Comparison of ENCODE assay signal across 10 mouse cellular contexts in genomic region chr14:79658286-79658685, GRCm38 (mm10). TPM values are rescaled to one million over a fixed set of nuclear protein-coding genes. Genes with fewer than 3 reads are reported as not detected.
A peak's percentile ranks its signal among the peaks of the same experiment; 100 is the strongest.
DNase-seq lines count a peak whose midpoint lies in the region; ATAC-seq and TF ChIP-seq lines count a peak whose summit lies in the region.
"Had no signal": no experiment of that assay in that cellular context is flagged by ENCODE, and none has a peak within 500 bp of the region (broad histone marks: within the 10 kb centered on the region; RNA-seq: fewer than 3 reads in every experiment).

No protein-coding gene starts in this region.

- peak; percentile 3; the same call in 1 of the 2 replicates for ATAC-seq in heart, embryonic 14.5 days (ENCODE audit: insufficient number of reproducible peaks, insufficient read depth, low FRiP score, low read depth)

- H3K27ac ChIP-seq in embryonic facial prominence, embryonic 10.5 days (replicated peaks), result 0 out of 2 replicates have a peak overlapping the region, but pooled peaks have one; percentile 44
- H3K27ac ChIP-seq in heart, embryonic 14.5 days (replicated peaks in 1 of 2; ENCODE audit: control insufficient read depth in 1 of 2, insufficient read depth in 1 of 2, low read depth in 2 of 2, low read length in 2 of 2), result peak overlapping the region; percentile 19 to 49; a peak in 3 of 4 replicates
- H3K27ac ChIP-seq in left cerebral cortex, adult 2 months, result peak overlapping the region; percentile 71
- H3K27ac ChIP-seq: macrophage had no signal

- H3K27me3 ChIP-seq in embryonic facial prominence, embryonic 10.5 days (replicated peaks; ENCODE audit: low read depth, poor library complexity, severe bottlenecking), result peaks cover 15% of the 10 kb centered on the region
- peaks cover 19% of the 10 kb centered on the region; the same call in 1 of the 2 replicates for H3K27me3 ChIP-seq in heart, embryonic 14.5 days (ENCODE audit: control insufficient read depth, insufficient read depth, low read length)

- no peak overlapping the region for H3K4me3 ChIP-seq in embryonic facial prominence, embryonic 10.5 days
- H3K4me3 ChIP-seq in heart, embryonic 14.5 days (ENCODE audit: control insufficient read depth in 1 of 2, insufficient read depth in 1 of 2, low read depth in 1 of 2, low read length in 2 of 2), result no peak overlapping the region
- H3K4me3 ChIP-seq in left cerebral cortex, adult 2 months, result no peak overlapping the region
- H3K4me3 ChIP-seq in lung, adult 2 months (replicated peaks; ENCODE audit: extremely low read depth, low read depth, low read length), result no peak overlapping the region

- no peak overlapping the region for H3K4me2 ChIP-seq in heart, embryonic 14.5 days (ENCODE audit: low read length)

- no peak for TF ChIP-seq CTCF in left cerebral cortex, adult 2 months (IDR thresholded peaks at IDR 0.05)
- no peak for TF ChIP-seq CTCF in lung, adult 2 months (IDR thresholded peaks at IDR 0.05; ENCODE audit: insufficient read depth, low read length)

- no peaks in the 10 kb centered on the region for H3K9me3 ChIP-seq in embryonic facial prominence, embryonic 10.5 days
- no peaks in the 10 kb centered on the region for H3K9me3 ChIP-seq in heart, embryonic 14.5 days (ENCODE audit: control insufficient read depth, low read length)

- H3K9ac ChIP-seq in heart, embryonic 14.5 days (ENCODE audit: low read length), result no peak overlapping the region

- WGBS in embryonic facial prominence, embryonic 10.5 days, result 57% methylated on average over 5 of the region's 5 CpGs
- WGBS in heart, embryonic 14.5 days, result 67% methylated on average over 5 of the region's 5 CpGs
- 83% methylated on average over 5 of the region's 5 CpGs for WGBS in lung, adult 2 months

- intact Hi-C loops in left cerebral cortex, adult 2 months (cut with DNase I), result loop anchor here (5.0 to 10.0 kb wide), 2 partner anchors 114 to 367 kb away; partner anchors contain the start of gene Pcdh8

- peak; percentile 40 for DNase-seq in Muller cell, postnatal 12 days (ENCODE audit: inconsistent ontology term)
- DNase-seq in embryonic facial prominence, embryonic 10.5 days (ENCODE audit: low spot score), result no peak
- DNase-seq in left cerebral cortex, adult 2 months (ENCODE audit: extremely low spot score in 1 of 2, low spot score in 2 of 2), result peak; percentile 35 to 42
- peak; percentile 45 for DNase-seq in right cerebral cortex, postnatal 4 days
- no peak for DNase-seq in lung, adult 2 months
- DNase-seq in urinary bladder, postnatal 10 days (ENCODE audit: low spot score), result no peak
- no peak for DNase-seq in lung, adult 18-20 months

- TF ChIP-seq POLR2A in lung, adult 2 months (IDR thresholded peaks at IDR 0.05; ENCODE audit: borderline replicate concordance, extremely low read depth, low read depth, low read length), result no peak

- peaks cover 10% of the 10 kb centered on the region for H3K4me1 ChIP-seq in embryonic facial prominence, embryonic 10.5 days
- peaks cover 7 to 9% of the 10 kb centered on the region in 2 experiments for H3K4me1 ChIP-seq in heart, embryonic 14.5 days (ENCODE audit: control insufficient read depth in 2 of 2, insufficient read depth in 2 of 2, low read length in 2 of 2)
- no peaks in the 10 kb centered on the region for H3K4me1 ChIP-seq in lung, adult 2 months (ENCODE audit: control insufficient read depth, insufficient read depth, low read length)

- no peaks in the 10 kb centered on the region for H3K36me3 ChIP-seq in embryonic facial prominence, embryonic 10.5 days (replicated peaks)
- no peaks in the 10 kb centered on the region for H3K36me3 ChIP-seq in heart, embryonic 14.5 days (ENCODE audit: control insufficient read depth, insufficient read depth, low read length)

RNA-seq across cellular contexts. Expression of gene Cnmd, which starts 3.7 kb away (rescaled TPM):
- 2.4 and 5.5 TPM in 2 replicates for polyA plus RNA-seq in embryonic facial prominence, embryonic 10.5 days (2016; fragmentation: Nextera tagmentation; extraction: Ambion mirVana)
- 2.5 and 3.8 TPM in 2 replicates for polyA plus RNA-seq in heart, embryonic 14.5 days (2014; fragmentation: Nextera tagmentation; extraction: Ambion mirVana)
- 1 to 10 TPM in 1 of 2 experiments, under 1 TPM in 1; 0.59 to 1.5 TPM for total RNA-seq in left cerebral cortex, adult 2 months (2021)
- 0.08 and 0.30 TPM in 2 replicates for polyA plus RNA-seq in lung, adult 2 months (2012; rRNA removed)
- total RNA-seq: ES-E14 had no signal
- polyA plus RNA-seq: macrophage had no signal

Comparison
In these comparisons a context has a peak if more than half of its experiments do, and no peak if none do; other contexts are left out.
1. DNase-seq: peak in Muller cell, postnatal 12 days (single experiment), left cerebral cortex, adult 2 months (2 of 2) and right cerebral cortex, postnatal 4 days (single experiment); none in embryonic facial prominence, embryonic 10.5 days (single experiment), lung, adult 2 months (single experiment), urinary bladder, postnatal 10 days (single experiment) and lung, adult 18-20 months (0 of 2).
2. Peak in every context shown above with its lines, with median percentiles within 50 percentile points of each other: H3K27ac ChIP-seq.